Mouse (Mus musculus): ENCODE measurements around the gene Gm128.
"Not testable (repeated sequence)": the region's sequence is repeated elsewhere in the genome, so short reads cannot be mapped to it uniquely, and the experiment has no call there.

The Gm128 gene

GRCm38 (mm10) chr3:95230495-95231297, 10.7 kb downstream of the Gm128 start:
- no peak for DNase-seq (ENCODE audit: low spot score)

GRCm38 (mm10) chr3:95229781-95230494, 11.5 kb downstream of the Gm128 start:
- DNase-seq (ENCODE audit: low spot score) = peak; percentile 36

- DNase-seq (ENCODE audit: low spot score) = peak; percentile 86
These were observed 12.3 kb downstream of the Gm128 start for GRCm38 (mm10) chr3:95228894-95229780.

GRCm38 (mm10) chr3:95228148-95228893, 13.1 kb downstream of the Gm128 start, which contains the start of gene Cdc42se1:
Gene Cdc42se1 (plus strand): TSS chr3:95228732.
- peak; percentile 91 for DNase-seq (ENCODE audit: low spot score)

- no peak for DNase-seq (ENCODE audit: low spot score)
These were observed 14.2 kb downstream of the Gm128 start for GRCm38 (mm10) chr3:95227214-95227613.

GRCm38 (mm10) chr3:95224295-95224694, 17.1 kb downstream of the Gm128 start:
- no peak for DNase-seq (ENCODE audit: low spot score)

GRCm38 (mm10) chr3:95223041-95223440, 18.4 kb downstream of the Gm128 start:
- no peak for DNase-seq (ENCODE audit: low spot score)

- DNase-seq (ENCODE audit: low spot score) = no peak
These were observed 22.8 kb downstream of the Gm128 start for GRCm38 (mm10) chr3:95218466-95219137.

GRCm38 (mm10) chr3:95217255-95218134, 23.9 kb downstream of the Gm128 start, which contains the start of gene Gabpb2:
Gene Gabpb2 (minus strand): TSS chr3:95217916.
- DNase-seq (ENCODE audit: low spot score) = peak; percentile 97

- no peak for DNase-seq (ENCODE audit: low spot score)
These were observed 24.6 kb downstream of the Gm128 start for GRCm38 (mm10) chr3:95216655-95217254.

GRCm38 (mm10) chr3:95213609-95213975, 27.8 kb downstream of the Gm128 start:
- no peak for DNase-seq (ENCODE audit: low spot score)

- not testable (repeated sequence) for DNase-seq (ENCODE audit: low spot score)
These were observed 28.3 kb downstream of the Gm128 start for GRCm38 (mm10) chr3:95212889-95213608.

GRCm38 (mm10) chr3:95210585-95210984, 30.8 kb downstream of the Gm128 start:
- DNase-seq (ENCODE audit: low spot score) = no peak

- DNase-seq (ENCODE audit: low spot score) = no peak
These were observed 33.1 kb downstream of the Gm128 start for GRCm38 (mm10) chr3:95208286-95208685.

GRCm38 (mm10) chr3:95203880-95204279, 37.5 kb downstream of the Gm128 start:
- no peak for DNase-seq (ENCODE audit: low spot score)

GRCm38 (mm10) chr3:95200562-95200961, 40.8 kb downstream of the Gm128 start:
- DNase-seq (ENCODE audit: low spot score) = no peak

GRCm38 (mm10) chr3:95200132-95200531, 41.3 kb downstream of the Gm128 start:
- DNase-seq (ENCODE audit: low spot score) = peak; percentile 68

GRCm38 (mm10) chr3:95199101-95199500, 42.3 kb downstream of the Gm128 start:
- no peak for DNase-seq (ENCODE audit: low spot score)

GRCm38 (mm10) chr3:95195772-95196171, 45.6 kb downstream of the Gm128 start:
- DNase-seq (ENCODE audit: low spot score) = no peak

Data from urinary bladder, postnatal 14 days (tissue).